Mouse (Mus musculus): ENCODE measurements around the gene Crhr1.

- no peak for TF ChIP-seq CTCF (IDR thresholded peaks at IDR 0.05; ENCODE audit: extremely low read depth, insufficient read length, insufficient replicate concordance, low read depth, low read length)
- no peak for TF ChIP-seq POLR2A (IDR thresholded peaks at IDR 0.05; ENCODE audit: low read depth, low read length)
Measured at GRCm38 (mm10) chr11:104118356-104118755, 14.3 kb upstream of the Crhr1 start.
